Mouse (Mus musculus) thymus, postnatal 25 days (tissue): ENCODE data around the gene Ptprd.
"Not testable (repeated sequence)": the region's sequence is repeated elsewhere in the genome, so short reads cannot be mapped to it uniquely, and the experiment has no call there.

ENCODE experiments used
- DNase-seq: peaks from one replicate; pipeline ENCODE4 v3.0.0; 2022

The Ptprd gene

GRCm38 (mm10) chr4:77880213-77880612, 331.5 kb downstream of the Ptprd start:
- DNase-seq: no peak

- no peak for DNase-seq
Observed at GRCm38 (mm10) chr4:77861269-77861668, 350.5 kb downstream of the Ptprd start.

GRCm38 (mm10) chr4:77797391-77797790, 414.4 kb downstream of the Ptprd start:
- DNase-seq: not testable (repeated sequence)

- no peak for DNase-seq
Observed at GRCm38 (mm10) chr4:77777237-77777636, 434.5 kb downstream of the Ptprd start.

GRCm38 (mm10) chr4:77763790-77764189, 448.0 kb downstream of the Ptprd start:
- no peak for DNase-seq

GRCm38 (mm10) chr4:77743391-77743790, 468.4 kb downstream of the Ptprd start:
- DNase-seq: no peak

- DNase-seq: no peak
Observed at GRCm38 (mm10) chr4:77721908-77722307, 489.9 kb downstream of the Ptprd start.

- no peak for DNase-seq
Observed at GRCm38 (mm10) chr4:77717792-77718191, 494.0 kb downstream of the Ptprd start.

GRCm38 (mm10) chr4:77710231-77710630, 501.5 kb downstream of the Ptprd start:
- DNase-seq: no peak

- DNase-seq: no peak
Observed at GRCm38 (mm10) chr4:77698294-77698693, 513.5 kb downstream of the Ptprd start.

- no peak for DNase-seq
Observed at GRCm38 (mm10) chr4:77675798-77676197, 536.0 kb downstream of the Ptprd start.

- no peak for DNase-seq
Observed at GRCm38 (mm10) chr4:77664761-77665160, 547.0 kb downstream of the Ptprd start.

- DNase-seq: no peak
Observed at GRCm38 (mm10) chr4:77662309-77662708, 549.5 kb downstream of the Ptprd start.

GRCm38 (mm10) chr4:77655669-77656068, 556.1 kb downstream of the Ptprd start:
- no peak for DNase-seq

- no peak for DNase-seq
Observed at GRCm38 (mm10) chr4:77649615-77650325, 562.0 kb downstream of the Ptprd start.

GRCm38 (mm10) chr4:77648911-77649310, 562.9 kb downstream of the Ptprd start:
- no peak for DNase-seq

GRCm38 (mm10) chr4:77647451-77648137, 564.2 kb downstream of the Ptprd start:
- DNase-seq: no peak

- DNase-seq: no peak
Observed at GRCm38 (mm10) chr4:77644435-77644834, 567.3 kb downstream of the Ptprd start.

- no peak for DNase-seq
Observed at GRCm38 (mm10) chr4:77640022-77640421, 571.7 kb downstream of the Ptprd start.

- DNase-seq: no peak
Observed at GRCm38 (mm10) chr4:77613129-77613528, 598.6 kb downstream of the Ptprd start.

- DNase-seq: no peak
Observed at GRCm38 (mm10) chr4:77586624-77587023, 625.1 kb downstream of the Ptprd start.

GRCm38 (mm10) chr4:77586222-77586621, 625.5 kb downstream of the Ptprd start:
- no peak for DNase-seq

GRCm38 (mm10) chr4:77558404-77559202, 653.2 kb downstream of the Ptprd start:
- DNase-seq: no peak

GRCm38 (mm10) chr4:77555841-77556240, 655.9 kb downstream of the Ptprd start:
- DNase-seq: no peak
